Mouse (Mus musculus): ENCODE measurements around the gene Lrrc4c.
A peak's percentile ranks its signal among the peaks of the same experiment; 100 is the strongest.

The Lrrc4c gene

GRCm38 (mm10) chr2:96547171-96547570 lies 229.2 kb downstream of the Lrrc4c start:
- no peak for DNase-seq (ENCODE audit: low read depth, low spot score)

- no peak for DNase-seq (ENCODE audit: low read depth, low spot score)
These were observed 255.8 kb downstream of the Lrrc4c start for GRCm38 (mm10) chr2:96573755-96574154.

- no peak for DNase-seq (ENCODE audit: low read depth, low spot score)
These were observed 259.7 kb downstream of the Lrrc4c start for GRCm38 (mm10) chr2:96577701-96578100.

- DNase-seq (ENCODE audit: low read depth, low spot score): peak; percentile 17
These were observed 262.3 kb downstream of the Lrrc4c start for GRCm38 (mm10) chr2:96580136-96580733.

GRCm38 (mm10) chr2:96585665-96586064 lies 267.7 kb downstream of the Lrrc4c start:
- peak; percentile 67 for DNase-seq (ENCODE audit: low read depth, low spot score)

- no peak for DNase-seq (ENCODE audit: low read depth, low spot score)
These were observed 286.8 kb downstream of the Lrrc4c start for GRCm38 (mm10) chr2:96604801-96605200.

GRCm38 (mm10) chr2:96614121-96614520 lies 296.2 kb downstream of the Lrrc4c start:
- DNase-seq (ENCODE audit: low read depth, low spot score): no peak

GRCm38 (mm10) chr2:96618691-96619205 lies 300.8 kb downstream of the Lrrc4c start:
- DNase-seq (ENCODE audit: low read depth, low spot score): no peak

GRCm38 (mm10) chr2:96667113-96667512 lies 349.1 kb downstream of the Lrrc4c start:
- DNase-seq (ENCODE audit: low read depth, low spot score): no peak

GRCm38 (mm10) chr2:96681806-96682205 lies 363.8 kb downstream of the Lrrc4c start:
- DNase-seq (ENCODE audit: low read depth, low spot score): no peak

GRCm38 (mm10) chr2:96685328-96685727 lies 367.4 kb downstream of the Lrrc4c start:
- DNase-seq (ENCODE audit: low read depth, low spot score): no peak

GRCm38 (mm10) chr2:96705004-96705403 lies 387.0 kb downstream of the Lrrc4c start:
- no peak for DNase-seq (ENCODE audit: low read depth, low spot score)

- peak; percentile 6 for DNase-seq (ENCODE audit: low read depth, low spot score)
These were observed 389.9 kb downstream of the Lrrc4c start for GRCm38 (mm10) chr2:96707772-96708350.

GRCm38 (mm10) chr2:96714561-96714960 lies 396.6 kb downstream of the Lrrc4c start:
- DNase-seq (ENCODE audit: low read depth, low spot score): no peak

GRCm38 (mm10) chr2:96717353-96717752 lies 399.4 kb downstream of the Lrrc4c start:
- DNase-seq (ENCODE audit: low read depth, low spot score): no peak

GRCm38 (mm10) chr2:96723395-96723794 lies 405.4 kb downstream of the Lrrc4c start:
- DNase-seq (ENCODE audit: low read depth, low spot score): no peak

- no peak for DNase-seq (ENCODE audit: low read depth, low spot score)
These were observed 418.1 kb downstream of the Lrrc4c start for GRCm38 (mm10) chr2:96736081-96736480.

- DNase-seq (ENCODE audit: low read depth, low spot score): no peak
These were observed 437.1 kb downstream of the Lrrc4c start for GRCm38 (mm10) chr2:96755066-96755465.

- DNase-seq (ENCODE audit: low read depth, low spot score): no peak
These were observed 439.7 kb downstream of the Lrrc4c start for GRCm38 (mm10) chr2:96757701-96758100.

- DNase-seq (ENCODE audit: low read depth, low spot score): no peak
These were observed 445.6 kb downstream of the Lrrc4c start for GRCm38 (mm10) chr2:96763538-96763937.

GRCm38 (mm10) chr2:96775376-96775775 lies 457.4 kb downstream of the Lrrc4c start:
- DNase-seq (ENCODE audit: low read depth, low spot score): peak; percentile 52

- no peak for DNase-seq (ENCODE audit: low read depth, low spot score)
These were observed 478.9 kb downstream of the Lrrc4c start for GRCm38 (mm10) chr2:96796681-96797385.

Data from R1 (cell line).